Mouse (Mus musculus) MN1 (cell line): Measurements from ENCODE around the gene Atp2a2.

Experiments used
- DNase-seq: peaks from one replicate; pipeline ENCODE4 v3.0.0-alpha.2; 2016; ENCODE audit warnings: low spot score

Atp2a2 gene

GRCm38 (mm10) chr5:122405537-122405936 is 96.5 kb downstream of the Atp2a2 start:
- DNase-seq: no peak
